Mouse (Mus musculus) thymus, adult 2 months (tissue): ENCODE measurements around the gene Nrp1. TPM values are rescaled to one million over a fixed set of nuclear protein-coding genes. Genes with fewer than 3 reads are reported as not detected.

Source experiments
- DNase-seq: peaks from one replicate; pipeline ENCODE4 v3.0.0; 2021
- H3K27ac ChIP-seq: fragments of 200-500 bp; 2 replicates; pipeline ENCODE4 v1.5.1; 2012; ENCODE audit warnings: low read length, control low read depth; ENCODE audit not compliant: control insufficient read depth, insufficient read depth
- H3K27me3 ChIP-seq: fragments of 200-500 bp; 2 replicates; pipeline ENCODE4 v1.6.1; 2012; ENCODE audit warnings: mild to moderate bottlenecking, low read length, moderate library complexity, mixed read lengths; ENCODE audit not compliant: control insufficient read depth, insufficient read depth
- H3K36me3 ChIP-seq: fragments of 200-500 bp; 2 replicates; pipeline ENCODE4 v1.6.1; 2012; ENCODE audit warnings: mild to moderate bottlenecking, low read length, moderate library complexity; ENCODE audit not compliant: control insufficient read depth, insufficient read depth
- H3K4me1 ChIP-seq: fragments of 200-500 bp; replicated peaks from 2 replicates; pipeline ENCODE4 v1.6.1; 2012; ENCODE audit warnings: low read length; ENCODE audit not compliant: control insufficient read depth, insufficient read depth
- H3K4me3 ChIP-seq: fragments of 200-500 bp; 2 replicates; pipeline ENCODE4 v1.5.1; 2012; ENCODE audit warnings: mild to moderate bottlenecking, low read length, control low read depth, moderate library complexity; ENCODE audit not compliant: control insufficient read depth, insufficient read depth
- CTCF ChIP-seq: fragments of 200-500 bp; IDR thresholded peaks from 2 replicates; pipeline ENCODE4 v1.5.1; 2012; ENCODE audit warnings: mild to moderate bottlenecking, control low read depth, low read length, moderate library complexity, borderline replicate concordance; ENCODE audit not compliant: control insufficient read depth, poor library complexity, insufficient read depth; ENCODE audit errors: extremely low read depth
- POLR2A ChIP-seq: fragments of 200-500 bp; IDR thresholded peaks from 2 replicates; pipeline ENCODE4 v1.6.1; 2012; ENCODE audit warnings: mild to moderate bottlenecking, low read length, control low read depth, moderate library complexity; ENCODE audit not compliant: control insufficient read depth, poor library complexity, insufficient read depth; ENCODE audit errors: extremely low read depth
- WGBS: fragments of 180-500 bp; shearing (Covaris S2); methylation state at CpG from one replicate; pipeline ENCODE4 v1.1.7; 2018; 5-methylcytosine and 5-hydroxymethylcytosine counted together
- polyA plus RNA-seq: library from polyadenylated mRNA; depleted of rRNA; stranded (reverse); fragments of >200 nt; gene quantifications from 2 replicates; pipeline ENCODE4 v1.2.3, GENCODE M21; 2012

Nrp1 gene
- polyA plus RNA-seq, 1 experiment: 18.4 TPM

- WGBS: 97% methylated on average over 3 of the region's 3 CpGs
- H3K27ac ChIP-seq: no peak overlapping the region
- peaks cover 10% of the 10 kb centered on the region; the same call in 1 of the 2 replicates for H3K4me1 ChIP-seq
- H3K4me3 ChIP-seq: no peak overlapping the region
- no peaks in the 10 kb centered on the region for H3K27me3 ChIP-seq
- TF ChIP-seq CTCF (no peak), POLR2A (no peak)
- no peaks in the 10 kb centered on the region for H3K36me3 ChIP-seq
- DNase-seq: no peak
Measured at GRCm38 (mm10) chr8:128454026-128454425, 95.6 kb downstream of the Nrp1 start.

GRCm38 (mm10) chr8:128457277-128457676 lies 98.9 kb downstream of the Nrp1 start:
- WGBS: 93% methylated on average over 2 of the region's 2 CpGs
- H3K27me3 ChIP-seq: no peaks in the 10 kb centered on the region
- peaks cover 16% of the 10 kb centered on the region; the same call in 1 of the 2 replicates for H3K36me3 ChIP-seq
- H3K27ac ChIP-seq: no peak overlapping the region
- no peak overlapping the region for H3K4me3 ChIP-seq
- TF ChIP-seq POLR2A: no peak
- TF ChIP-seq CTCF: no peak
- DNase-seq: no peak
- H3K4me1 ChIP-seq: 0 out of 2 replicates have a peak, but pooled peaks cover 5% of the 10 kb centered on the region

GRCm38 (mm10) chr8:128459704-128460103 lies 101.3 kb downstream of the Nrp1 start:
- TF ChIP-seq CTCF (no peak), POLR2A (no peak)
- no peak overlapping the region for H3K4me3 ChIP-seq
- WGBS: 57% methylated on average over 1 of the region's 1 CpGs
- 0 out of 2 replicates have a peak, but pooled peaks cover 5% of the 10 kb centered on the region for H3K4me1 ChIP-seq
- H3K27ac ChIP-seq: no peak overlapping the region
- peaks cover 16% of the 10 kb centered on the region; the same call in 1 of the 2 replicates for H3K36me3 ChIP-seq
- DNase-seq: no peak
- no peaks in the 10 kb centered on the region for H3K27me3 ChIP-seq

DNA sequence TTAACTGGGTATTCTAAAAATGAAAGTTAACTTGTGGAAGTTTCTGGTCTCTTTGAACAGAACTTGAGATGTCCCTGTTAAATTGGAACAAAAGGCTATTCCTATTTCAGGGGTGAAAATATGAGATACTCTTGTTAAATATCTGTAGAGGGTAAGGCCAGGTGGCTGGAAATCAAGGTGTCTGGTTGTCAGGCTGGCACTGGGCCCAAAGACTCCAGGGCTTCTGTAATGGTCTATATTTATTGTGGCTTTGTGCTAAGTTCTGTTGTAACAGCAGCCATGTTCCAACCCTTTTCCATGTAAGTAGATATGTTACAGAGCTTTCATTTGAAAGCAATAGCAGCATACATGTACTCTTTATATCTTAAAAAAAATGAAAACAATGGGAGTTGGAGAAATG lies 103.3 kb downstream of the Nrp1 start:
- Histone ChIP-seq H3K36me3 (peaks cover 16% of the 10 kb centered on the region; the same call in 1 of the 2 replicates), H3K27ac (no peak overlapping the region), H3K4me1 (0 out of 2 replicates have a peak, but pooled peaks cover 5% of the 10 kb centered on the region), H3K4me3 (no peak overlapping the region), H3K27me3 (no peaks in the 10 kb centered on the region)
- TF ChIP-seq CTCF (no peak), POLR2A (no peak)
- no peak for DNase-seq

DNA sequence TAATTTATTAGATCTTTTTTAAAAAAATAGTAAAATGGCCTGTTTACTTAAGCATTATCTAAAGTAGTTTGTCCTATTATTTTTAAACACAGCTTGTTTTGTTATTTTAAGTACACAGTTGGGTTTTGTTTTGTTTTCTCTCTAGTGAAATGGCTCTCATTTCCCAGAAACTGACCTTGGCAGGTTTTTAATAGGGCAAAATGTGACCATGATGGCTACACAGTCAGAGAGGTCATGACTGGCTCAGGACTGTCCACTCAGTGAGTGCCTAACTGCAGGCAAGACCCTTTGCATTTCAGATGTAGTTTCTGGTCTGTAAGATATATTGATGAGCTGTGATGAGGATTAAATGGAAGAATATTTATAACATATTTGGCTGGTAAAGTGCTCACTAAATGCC lies 104.8 kb downstream of the Nrp1 start:
- no peak for TF ChIP-seq POLR2A
- TF ChIP-seq CTCF: no peak
- H3K27ac ChIP-seq: no peak overlapping the region
- DNase-seq: no peak
- no peak overlapping the region for H3K4me3 ChIP-seq
- H3K36me3 ChIP-seq: peaks cover 16% of the 10 kb centered on the region; the same call in 1 of the 2 replicates
- H3K27me3 ChIP-seq: no peaks in the 10 kb centered on the region
- H3K4me1 ChIP-seq: 0 out of 2 replicates have a peak, but pooled peaks cover 2% of the 10 kb centered on the region

DNA sequence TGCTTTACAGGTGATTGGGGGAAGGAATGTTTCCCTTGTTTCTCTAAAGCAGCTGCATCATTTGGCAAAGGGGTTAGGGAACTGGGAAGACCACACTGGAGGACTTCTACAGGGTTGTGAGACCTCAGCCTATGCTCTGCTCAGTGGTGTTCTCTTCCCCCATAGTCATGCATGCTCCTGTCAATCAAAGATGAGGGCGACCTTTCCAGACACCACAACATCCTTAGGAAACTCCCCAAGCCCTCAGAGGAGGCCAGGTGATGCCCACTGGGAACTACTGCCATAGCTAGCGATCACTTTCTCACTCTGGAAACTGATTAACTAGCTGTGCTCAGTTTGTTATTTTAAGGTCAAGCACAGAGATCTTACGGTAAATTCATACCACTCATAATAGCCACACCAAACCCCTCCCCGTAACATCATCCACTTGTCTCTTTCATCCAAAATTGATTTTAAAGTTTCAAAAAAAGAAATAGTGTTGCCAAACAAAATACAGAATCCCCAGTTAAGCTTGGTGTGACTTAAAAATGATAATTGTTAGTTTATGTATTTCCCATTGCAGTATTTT lies 105.7 kb downstream of the Nrp1 start:
- no peak for DNase-seq
- WGBS: 90% methylated on average over 4 of the region's 4 CpGs
- H3K4me3 ChIP-seq: no peak overlapping the region
- TF ChIP-seq CTCF (no peak), POLR2A (no peak)
- H3K27me3 ChIP-seq: no peaks in the 10 kb centered on the region
- no peak overlapping the region for H3K27ac ChIP-seq
- peaks cover 16% of the 10 kb centered on the region; the same call in 1 of the 2 replicates for H3K36me3 ChIP-seq
- H3K4me1 ChIP-seq: no peaks in the 10 kb centered on the region
